Mouse (Mus musculus) myocyte (in vitro differentiated cells): ENCODE data around the gene Smagp.

Experiments
- CEBPB ChIP-seq: IDR thresholded peaks from 2 replicates; pipeline ENCODE4 v1.6.1; 2011; ENCODE audit warnings: mild to moderate bottlenecking, moderate library complexity; ENCODE audit not compliant: poor library complexity, insufficient read depth, severe bottlenecking
- E2F4 ChIP-seq: IDR thresholded peaks from one replicate; pipeline ENCODE4 v1.6.1; 2011; ENCODE audit warnings: mild to moderate bottlenecking, control low read depth, moderate library complexity; ENCODE audit not compliant: insufficient read depth
- MAX ChIP-seq: IDR thresholded peaks from one replicate; pipeline ENCODE4 v1.6.1; 2011; ENCODE audit warnings: low read depth, mild to moderate bottlenecking, control low read depth
- MYOD1 ChIP-seq, 3 experiments: IDR thresholded peaks; one replicate each; pipeline ENCODE4 v1.6.1; 2011; ENCODE audit warnings: control low read depth in 2 of 3, low read depth in 2 of 3, mild to moderate bottlenecking in 2 of 3, moderate library complexity in 1 of 3; ENCODE audit not compliant: insufficient read length in 2 of 3, control insufficient read depth in 1 of 3
- MYOG ChIP-seq, 3 experiments: IDR thresholded peaks; one replicate each; pipeline ENCODE4 v1.6.1; 2011; ENCODE audit warnings: control low read depth in 2 of 3, low read depth in 2 of 3, mild to moderate bottlenecking in 2 of 3; ENCODE audit not compliant: insufficient read length in 2 of 3, control insufficient read depth in 1 of 3, insufficient read depth in 1 of 3
- POLR2A ChIP-seq: IDR thresholded peaks from one replicate; pipeline ENCODE4 v1.6.1; 2011; ENCODE audit warnings: low read depth, mild to moderate bottlenecking, control low read depth, moderate library complexity; ENCODE audit not compliant: insufficient read length
- POLR2AphosphoS2 ChIP-seq: IDR thresholded peaks from one replicate; pipeline ENCODE4 v1.6.1; 2011; ENCODE audit warnings: low read depth, control low read depth; ENCODE audit not compliant: insufficient read length
- SRF ChIP-seq: IDR thresholded peaks from one replicate; pipeline ENCODE4 v1.6.1; 2011; ENCODE audit warnings: low read depth; ENCODE audit not compliant: control insufficient read depth, insufficient read length
- TCF12 ChIP-seq: IDR thresholded peaks from one replicate; pipeline ENCODE4 v1.6.1; 2011; ENCODE audit warnings: mild to moderate bottlenecking, control low read depth; ENCODE audit not compliant: poor library complexity, insufficient read depth, severe bottlenecking
- TCF3 ChIP-seq: IDR thresholded peaks from one replicate; pipeline ENCODE4 v1.6.1; 2011; ENCODE audit warnings: low read depth, control low read depth; ENCODE audit not compliant: insufficient read length
- USF1 ChIP-seq: IDR thresholded peaks from one replicate; pipeline ENCODE4 v1.6.1; 2011; ENCODE audit warnings: low read depth, mild to moderate bottlenecking, control low read depth, moderate library complexity

DNA sequence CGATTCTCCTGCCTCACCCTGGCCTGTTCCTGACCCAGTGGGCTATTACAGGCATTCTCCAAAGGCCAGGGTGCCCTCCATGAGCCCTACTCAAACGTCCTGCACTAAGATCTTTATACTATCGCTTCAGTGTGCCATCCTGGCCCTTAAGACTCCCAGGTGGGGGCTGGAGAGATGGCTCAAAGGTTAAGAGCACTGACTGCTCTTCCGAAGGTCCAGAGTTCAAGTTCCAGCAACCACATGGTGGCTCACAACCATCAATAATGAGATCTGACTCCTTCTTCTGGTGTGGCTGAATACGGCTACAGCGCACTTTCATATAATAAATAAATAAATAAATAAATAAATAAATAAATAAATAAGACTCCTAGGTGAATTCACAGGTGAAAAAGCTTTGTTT, 43.9 kb downstream of the Smagp start:
- TF ChIP-seq POLR2A (no peak), TCF12 (no peak), MAX (no peak), MYOG (IDR thresholded peaks at IDR 0.05; ENCODE audit: control insufficient read depth in 1 of 3, insufficient read depth in 1 of 3, insufficient read length in 2 of 3, low read depth in 2 of 3) (no peak), E2F4 (no peak), USF1 (no peak), SRF (no peak), MYOD1 (IDR thresholded peaks at IDR 0.05; ENCODE audit: control insufficient read depth in 1 of 3, insufficient read length in 2 of 3, low read depth in 2 of 3) (no peak), POLR2AphosphoS2 (no peak), CEBPB (no peak), TCF3 (no peak)
